Comparison of ENCODE assay signal across 8 mouse cellular contexts in the genomic region with DNA sequence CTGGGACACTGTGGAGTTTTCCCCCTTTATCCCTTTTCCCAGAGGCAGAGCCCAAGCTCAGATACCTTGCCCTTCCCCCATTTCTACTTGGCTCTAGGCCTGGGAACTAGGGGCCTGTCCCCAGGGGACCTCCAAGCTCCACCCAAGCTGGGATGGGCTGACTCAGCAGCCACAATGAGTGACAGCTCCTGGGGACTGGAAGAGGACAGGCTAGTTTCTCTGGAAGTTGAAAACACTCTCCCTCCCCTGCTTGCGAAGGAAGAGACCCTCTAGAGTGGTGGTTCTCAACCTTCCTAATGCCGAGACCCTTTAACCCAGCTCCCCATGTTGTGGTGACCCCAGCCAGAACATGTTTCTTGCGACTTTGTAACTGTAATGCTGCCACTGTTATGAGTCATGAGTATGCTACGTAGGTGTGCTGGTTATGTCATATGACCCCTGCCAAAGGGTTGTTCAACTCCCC. TPM values are rescaled to one million over a fixed set of nuclear protein-coding genes. Genes with fewer than 3 reads are reported as not detected.
DNase-seq lines count a peak whose midpoint lies in the region; ATAC-seq and TF ChIP-seq lines count a peak whose summit lies in the region.

No protein-coding gene starts in this region.

- no peaks in the 10 kb centered on the region for H3K9me3 ChIP-seq in heart, embryonic 11.5 days (replicated peaks; ENCODE audit: control insufficient read depth, low read length)
- H3K9me3 ChIP-seq in hindbrain, embryonic 14.5 days (ENCODE audit: control insufficient read depth, low read length) = no peaks in the 10 kb centered on the region

- no peak overlapping the region; the same call in none of the 2 replicates for H3K4me2 ChIP-seq in heart, embryonic 11.5 days
- no peak overlapping the region for H3K4me2 ChIP-seq in hindbrain, embryonic 14.5 days (replicated peaks)

- H3K9ac ChIP-seq in heart, embryonic 11.5 days (ENCODE audit: low read depth, low read length) = no peak overlapping the region
- H3K9ac ChIP-seq in hindbrain, embryonic 14.5 days = no peak overlapping the region

- H3K27ac ChIP-seq in heart, embryonic 11.5 days (ENCODE audit: low read depth, low read length) = no peak overlapping the region
- H3K27ac ChIP-seq in hindbrain, embryonic 14.5 days = no peak overlapping the region
- H3K27ac ChIP-seq in small intestine, adult 2 months (ENCODE audit: insufficient read depth, low read depth, low read length) = peak overlapping the region; percentile 85

- no peak overlapping the region for H3K4me3 ChIP-seq in heart, embryonic 11.5 days (ENCODE audit: low read depth, low read length)
- no peak overlapping the region for H3K4me3 ChIP-seq in hindbrain, embryonic 14.5 days (replicated peaks; ENCODE audit: low read length)
- H3K4me3 ChIP-seq in small intestine, adult 2 months (ENCODE audit: low read depth, low read length) = peak overlapping the region; percentile 43

- H3K4me1 ChIP-seq in heart, embryonic 11.5 days (ENCODE audit: control insufficient read depth, insufficient read depth, low read length) = peaks cover 32% of the 10 kb centered on the region
- H3K4me1 ChIP-seq in hindbrain, embryonic 14.5 days (replicated peaks; ENCODE audit: control insufficient read depth, insufficient read depth, low read length) = peaks cover 38% of the 10 kb centered on the region
- peaks cover 71% of the 10 kb centered on the region for H3K4me1 ChIP-seq in small intestine, adult 2 months (ENCODE audit: control insufficient read depth, insufficient read depth, insufficient read length, low read length)

- H3K36me3 ChIP-seq in heart, embryonic 11.5 days (ENCODE audit: control insufficient read depth, insufficient read depth, low read length) = no peaks in the 10 kb centered on the region
- H3K36me3 ChIP-seq in hindbrain, embryonic 14.5 days (replicated peaks; ENCODE audit: control insufficient read depth, insufficient read depth) = no peaks in the 10 kb centered on the region
- peaks cover 78% of the 10 kb centered on the region for H3K36me3 ChIP-seq in small intestine, adult 2 months (ENCODE audit: control insufficient read depth, insufficient read depth, low read length)

- peaks cover 6% of the 10 kb centered on the region for H3K27me3 ChIP-seq in heart, embryonic 11.5 days (ENCODE audit: control insufficient read depth, insufficient read depth, low read length)
- peaks cover 5% of the 10 kb centered on the region; the same call in 1 of the 2 replicates for H3K27me3 ChIP-seq in hindbrain, embryonic 14.5 days (ENCODE audit: control insufficient read depth, insufficient read depth, low read length)
- no peaks in the 10 kb centered on the region for H3K27me3 ChIP-seq in small intestine, adult 2 months (ENCODE audit: control insufficient read depth, insufficient read depth, low read length)

- 17% methylated on average over 4 of the region's 4 CpGs for WGBS in heart, embryonic 11.5 days (ENCODE audit: insufficient replicate concordance)
- 30% methylated on average over 4 of the region's 4 CpGs for WGBS in hindbrain, embryonic 14.5 days
- WGBS in small intestine, adult 2 months = 16% methylated on average over 4 of the region's 4 CpGs

- peak; percentile 9; the same call in 1 of the 2 replicates for TF ChIP-seq CTCF in small intestine, adult 2 months (IDR thresholded peaks at IDR 0.05; ENCODE audit: extremely low read depth, insufficient read length, insufficient replicate concordance, low read depth, low read length)

- ATAC-seq in heart, embryonic 11.5 days (replicated peaks; ENCODE audit: insufficient number of reproducible peaks, low FRiP score, low TSS enrichment) = no peak
- 0 out of 2 replicates have a peak, but pooled peaks have one; percentile 26 for ATAC-seq in common myeloid progenitor, adult 5-6 weeks (replicated peaks; ENCODE audit: low read depth, poor library complexity, severe bottlenecking)
- 0 out of 2 replicates have a peak, but pooled peaks have one; percentile 17 for ATAC-seq in hindbrain, embryonic 14.5 days (ENCODE audit: low FRiP score)

- intact Hi-C loops in left cerebral cortex, postnatal 25 days (cut with DNase I) = no loop called here

- DNase-seq in heart, adult 11 months = peak; percentile 96
- peak; percentile 71 for DNase-seq in hindbrain, embryonic 14.5 days (ENCODE audit: low spot score)
- DNase-seq in liver = peak; percentile 50
- DNase-seq in ovary, postnatal 14 days (ENCODE audit: low spot score) = no peak
- DNase-seq in left cerebral cortex, postnatal 25 days (ENCODE audit: low spot score in 2 of 2) = no peak

- TF ChIP-seq POLR2A in small intestine, adult 2 months (IDR thresholded peaks at IDR 0.05; ENCODE audit: low read depth, low read length) = no peak

RNA-seq across cellular contexts. Expression of a gene that starts 9.7 kb away (rescaled TPM):
- polyA plus RNA-seq in heart, embryonic 11.5 days (2014; fragmentation: Nextera tagmentation; extraction: Ambion mirVana) = 26.4 and 31.1 TPM in 2 replicates
- 45.5 and 53.4 TPM in 2 replicates for total RNA-seq in common myeloid progenitor, adult 5-6 weeks (2017)
- polyA plus RNA-seq in hindbrain, embryonic 14.5 days (2014; fragmentation: Nextera tagmentation; extraction: Ambion mirVana) = 60.5 and 65.9 TPM in 2 replicates
- polyA plus RNA-seq in small intestine, adult 2 months (2012; rRNA removed) = 314 and 949 TPM in 2 replicates
- total RNA-seq in left cerebral cortex, postnatal 25 days (2021) = 10 to 100 TPM; 79.2 to 86.5 TPM

RNA-seq across cellular contexts. Expression of a gene that starts 14.4 kb away (rescaled TPM):
- 7.5 and 8.2 TPM in 2 replicates for polyA plus RNA-seq in heart, embryonic 11.5 days (2014; fragmentation: Nextera tagmentation; extraction: Ambion mirVana)
- 2.2 and 3.7 TPM in 2 replicates for total RNA-seq in common myeloid progenitor, adult 5-6 weeks (2017)
- 10.7 and 11.7 TPM in 2 replicates for polyA plus RNA-seq in hindbrain, embryonic 14.5 days (2014; fragmentation: Nextera tagmentation; extraction: Ambion mirVana)
- 10.0 and 21.0 TPM in 2 replicates for polyA plus RNA-seq in small intestine, adult 2 months (2012; rRNA removed)
- total RNA-seq in left cerebral cortex, postnatal 25 days (2021) = 10 to 100 TPM; 15.8 to 18.2 TPM

RNA-seq across cellular contexts. Expression of a gene that starts 14.8 kb away (rescaled TPM):
- polyA plus RNA-seq in heart, embryonic 11.5 days (2014; fragmentation: Nextera tagmentation; extraction: Ambion mirVana) = 13.7 and 15.7 TPM in 2 replicates
- 17.2 and 19.7 TPM in 2 replicates for total RNA-seq in common myeloid progenitor, adult 5-6 weeks (2017)
- polyA plus RNA-seq in hindbrain, embryonic 14.5 days (2014; fragmentation: Nextera tagmentation; extraction: Ambion mirVana) = 18.2 and 20.0 TPM in 2 replicates
- polyA plus RNA-seq in small intestine, adult 2 months (2012; rRNA removed) = 22.7 and 35.6 TPM in 2 replicates
- 10 to 100 TPM; 20.1 to 22.3 TPM for total RNA-seq in left cerebral cortex, postnatal 25 days (2021)

RNA-seq across cellular contexts. Expression of a gene that starts 39.1 kb away (rescaled TPM):
- polyA plus RNA-seq in heart, embryonic 11.5 days (2014; fragmentation: Nextera tagmentation; extraction: Ambion mirVana) = 0.19 and 0.20 TPM in 2 replicates
- total RNA-seq in common myeloid progenitor, adult 5-6 weeks (2017) = not detected in 2 replicates
- not detected in 2 replicates for polyA plus RNA-seq in hindbrain, embryonic 14.5 days (2014; fragmentation: Nextera tagmentation; extraction: Ambion mirVana)
- polyA plus RNA-seq in small intestine, adult 2 months (2012; rRNA removed) = 3.9 and 6.9 TPM in 2 replicates
- total RNA-seq in left cerebral cortex, postnatal 25 days (2021) = under 1 TPM; 0.16 to 0.41 TPM

Comparison
In these comparisons a context has a peak if more than half of its experiments do, and no peak if none do; other contexts are left out.
1. DNase-seq: peak in heart, adult 11 months (single experiment), hindbrain, embryonic 14.5 days (single experiment) and liver (single experiment); none in ovary, postnatal 14 days (single experiment) and left cerebral cortex, postnatal 25 days (0 of 2).